Mouse (Mus musculus): ENCODE data around the gene Dgki. TPM values are rescaled to one million over a fixed set of nuclear protein-coding genes. Genes with fewer than 3 reads are reported as not detected.

The Dgki gene
- total RNA-seq, 2 experiments from 2014 or later: 1.4 TPM; not detected in 1

DNA sequence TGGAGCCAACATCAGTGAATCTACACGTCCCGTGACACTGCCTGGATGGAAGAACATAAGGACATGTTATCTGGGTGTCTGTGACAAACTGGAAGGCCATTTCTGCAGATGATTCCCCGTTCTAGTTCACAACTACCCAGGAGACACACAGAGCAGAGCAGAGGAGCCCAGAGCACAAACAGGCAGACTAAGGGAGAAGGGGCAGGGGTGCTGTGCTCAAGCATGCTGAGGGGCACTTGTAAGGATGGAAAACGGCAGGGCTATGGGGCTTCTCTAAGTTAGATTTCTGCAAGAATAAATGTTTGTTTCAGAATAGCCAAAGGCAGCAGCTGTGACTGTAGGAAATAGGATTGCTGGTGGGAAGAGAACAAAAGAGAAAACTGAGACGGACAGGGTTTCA, 408.2 kb downstream of the Dgki start:
- no peak for ATAC-seq (replicated peaks; ENCODE audit: low FRiP score, poor library complexity, severe bottlenecking)

DNA sequence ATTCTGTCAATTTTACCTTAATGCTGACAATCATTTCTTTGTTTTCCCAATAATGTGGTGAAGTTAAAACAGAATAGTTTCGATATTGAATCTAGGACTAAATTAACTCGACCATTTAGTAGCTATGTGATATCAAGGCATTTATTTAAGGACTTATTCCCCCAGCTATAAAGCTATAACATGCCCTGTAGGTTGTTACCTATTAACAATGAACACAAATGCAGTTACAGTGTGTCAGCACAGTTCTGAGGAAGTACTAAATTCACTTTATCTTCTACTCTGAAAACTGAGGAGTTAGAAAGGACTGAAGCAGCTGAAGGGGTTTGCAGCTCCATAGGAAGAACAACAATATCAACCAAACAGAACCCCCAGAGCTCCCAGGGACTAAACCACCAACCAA, 409.2 kb downstream of the Dgki start:
- no peak for ATAC-seq (replicated peaks; ENCODE audit: low FRiP score, poor library complexity, severe bottlenecking)

DNA sequence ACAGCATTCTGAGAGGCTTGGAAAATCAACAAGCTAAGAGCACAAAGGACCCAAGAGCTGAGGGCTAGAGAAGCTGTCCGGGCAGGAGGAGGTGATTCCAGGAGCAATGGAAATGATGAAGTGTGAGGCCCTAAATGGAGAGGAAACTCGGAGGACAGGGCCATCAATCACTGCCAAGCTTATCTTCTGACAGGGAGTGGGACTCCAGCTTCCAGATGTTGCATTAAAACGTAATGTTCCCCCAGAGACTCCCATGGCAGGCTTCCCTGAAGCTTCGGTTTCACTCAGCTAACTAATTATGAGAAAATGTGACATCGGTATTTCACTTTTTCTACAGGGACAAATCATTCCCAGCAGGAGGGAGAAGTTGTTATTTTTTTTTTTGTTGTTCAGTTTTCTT, 409.7 kb downstream of the Dgki start:
- ATAC-seq (replicated peaks; ENCODE audit: low FRiP score, poor library complexity, severe bottlenecking): no peak

DNA sequence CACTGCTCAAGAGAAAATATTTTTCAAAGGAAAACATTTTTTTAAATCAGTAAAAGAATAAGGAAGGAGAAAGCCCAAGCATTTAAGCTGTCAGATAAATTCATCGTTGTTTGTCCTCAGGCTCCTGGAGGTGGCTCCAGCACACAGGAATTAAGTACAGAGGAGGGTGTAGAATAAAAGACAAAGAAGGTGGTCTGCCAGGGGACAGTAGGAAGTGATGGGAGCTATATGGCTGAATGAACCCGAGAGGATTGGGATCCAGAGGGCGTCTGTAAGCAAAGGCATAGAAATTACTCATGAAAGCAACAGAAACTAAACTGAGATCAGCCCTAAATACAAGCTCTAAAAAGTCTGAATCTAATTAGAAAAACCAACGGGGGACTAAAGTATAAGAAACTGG, 418.7 kb downstream of the Dgki start:
- no peak for ATAC-seq (replicated peaks; ENCODE audit: low FRiP score, poor library complexity, severe bottlenecking)

DNA sequence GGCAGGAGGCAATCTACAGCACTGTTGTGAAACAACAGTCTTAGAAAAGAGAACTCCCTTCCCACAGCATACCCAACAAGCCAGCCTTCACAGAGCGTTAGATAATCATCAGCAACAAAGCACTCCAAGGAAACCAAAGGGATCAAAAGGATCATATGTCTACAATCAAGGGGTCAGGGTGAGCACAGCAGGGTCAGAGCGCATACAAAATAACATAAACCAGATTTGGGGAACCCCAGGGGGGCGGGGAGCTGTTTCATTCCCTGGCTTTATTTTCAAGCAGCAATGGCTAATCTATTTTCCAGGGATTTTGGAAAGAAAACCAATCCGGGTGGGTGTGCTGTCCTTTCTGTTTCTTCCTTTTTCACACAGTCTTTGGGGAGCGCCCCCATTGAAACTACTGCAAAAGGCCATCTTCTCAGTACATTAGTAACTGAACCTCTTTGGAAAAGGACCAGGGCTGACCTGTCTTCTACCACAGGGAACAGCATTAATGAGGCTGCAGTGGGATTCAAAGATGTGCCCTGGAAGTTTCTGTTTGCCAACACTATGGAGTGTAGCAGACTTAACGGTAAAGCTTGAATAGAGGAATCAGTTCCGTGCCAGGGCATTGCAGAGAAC, 419.2 kb downstream of the Dgki start:
- no peak for ATAC-seq (replicated peaks; ENCODE audit: low FRiP score, poor library complexity, severe bottlenecking)

DNA sequence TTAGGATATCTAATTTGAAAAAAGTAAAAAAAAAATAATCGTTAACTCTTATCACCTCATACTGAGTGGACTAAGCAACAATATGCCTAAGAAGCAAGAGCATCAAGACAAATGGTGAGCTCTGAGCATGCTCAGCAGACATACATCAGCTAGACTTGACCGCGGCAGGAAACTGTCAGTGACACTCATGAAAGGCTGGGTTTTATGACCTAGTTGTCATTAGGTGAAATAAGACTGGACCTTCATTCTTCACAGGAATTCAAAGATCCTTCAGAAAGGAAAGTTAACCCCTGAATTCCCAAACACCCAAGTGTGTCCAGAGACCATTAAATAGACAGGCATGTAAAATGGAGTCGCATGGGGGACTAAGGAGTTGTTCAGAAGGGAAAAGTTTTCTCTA, 422.6 kb downstream of the Dgki start:
- ATAC-seq (replicated peaks; ENCODE audit: low FRiP score, poor library complexity, severe bottlenecking): no peak

DNA sequence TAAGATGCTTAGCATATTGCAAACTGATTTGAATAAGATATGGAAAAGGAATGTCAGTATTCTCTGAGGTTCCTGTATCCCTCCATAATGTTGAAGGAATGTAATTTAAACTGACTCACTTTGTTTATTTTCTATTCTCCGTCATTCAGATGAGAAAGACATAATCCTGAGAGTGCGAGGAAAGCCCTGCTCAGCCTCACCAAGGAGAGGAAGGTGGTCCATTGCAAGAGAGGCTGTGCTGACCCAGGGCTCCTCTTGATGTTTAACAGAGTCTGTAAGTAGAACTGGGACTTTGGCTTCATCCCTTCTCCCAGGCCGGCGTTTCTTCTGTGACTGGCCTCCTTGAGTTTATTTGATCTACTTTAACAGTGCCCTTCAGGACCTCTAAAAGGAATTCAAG, 423.6 kb downstream of the Dgki start:
- no peak for ATAC-seq (replicated peaks; ENCODE audit: low FRiP score, poor library complexity, severe bottlenecking)

DNA sequence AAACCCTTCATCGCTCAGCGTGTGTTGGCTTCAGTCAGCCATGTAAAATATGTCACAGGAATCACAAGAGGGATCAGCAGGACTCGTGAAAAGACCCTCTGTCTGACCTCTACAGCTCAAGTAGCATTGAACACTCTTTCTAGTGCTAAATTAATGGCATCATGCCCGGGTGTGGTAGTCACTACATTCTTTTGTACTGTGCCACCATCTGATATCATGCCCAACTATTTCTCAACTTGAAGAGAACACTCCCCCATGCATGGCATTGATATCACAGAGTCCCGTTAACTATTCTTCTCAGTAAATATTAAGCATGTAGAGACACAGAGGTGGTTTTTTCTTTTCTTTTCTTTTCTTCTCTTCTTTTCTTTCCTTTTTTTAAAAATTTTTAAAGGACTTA, 424.1 kb downstream of the Dgki start:
- ATAC-seq (replicated peaks; ENCODE audit: low FRiP score, poor library complexity, severe bottlenecking): no peak

DNA sequence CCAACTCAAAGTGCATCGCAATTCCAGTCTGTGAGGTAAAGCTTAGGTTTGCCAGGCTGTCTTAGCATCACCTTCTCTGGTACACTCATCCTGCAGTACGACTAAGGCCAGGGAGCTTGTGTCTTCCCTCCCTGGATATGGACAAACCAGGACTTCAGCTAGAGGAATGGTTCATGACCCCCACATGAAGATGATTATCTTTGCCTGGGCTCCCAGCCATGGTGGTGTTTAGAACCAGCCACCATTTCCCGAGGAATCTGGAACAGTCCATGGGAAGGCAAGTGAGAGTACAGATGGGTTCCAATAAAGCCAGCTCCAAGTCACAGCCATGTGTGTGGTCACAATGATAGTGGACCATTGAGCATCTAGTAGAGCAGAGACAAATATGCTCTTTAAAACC, 427.1 kb downstream of the Dgki start:
- no peak for ATAC-seq (replicated peaks; ENCODE audit: low FRiP score, poor library complexity, severe bottlenecking)

DNA sequence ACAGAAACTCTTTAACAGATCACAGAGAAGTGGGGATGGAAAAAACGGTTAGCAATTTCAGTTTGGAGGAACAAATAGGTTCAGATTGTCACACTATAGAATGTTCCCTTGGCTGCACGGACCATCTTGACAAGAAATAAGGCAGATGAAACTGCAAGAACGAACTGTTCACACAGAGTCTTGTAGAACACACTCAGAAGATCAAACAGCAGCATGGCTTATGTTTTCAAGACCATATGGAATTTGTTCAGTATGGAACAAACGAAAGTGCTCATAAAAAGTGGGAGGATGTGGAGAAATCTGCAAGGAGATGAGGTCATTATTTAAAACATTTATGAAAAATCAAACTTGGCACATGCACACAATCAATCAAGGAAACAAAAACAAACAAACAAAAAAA, 431.8 kb downstream of the Dgki start:
- no peak for ATAC-seq (replicated peaks; ENCODE audit: low FRiP score, poor library complexity, severe bottlenecking)

DNA sequence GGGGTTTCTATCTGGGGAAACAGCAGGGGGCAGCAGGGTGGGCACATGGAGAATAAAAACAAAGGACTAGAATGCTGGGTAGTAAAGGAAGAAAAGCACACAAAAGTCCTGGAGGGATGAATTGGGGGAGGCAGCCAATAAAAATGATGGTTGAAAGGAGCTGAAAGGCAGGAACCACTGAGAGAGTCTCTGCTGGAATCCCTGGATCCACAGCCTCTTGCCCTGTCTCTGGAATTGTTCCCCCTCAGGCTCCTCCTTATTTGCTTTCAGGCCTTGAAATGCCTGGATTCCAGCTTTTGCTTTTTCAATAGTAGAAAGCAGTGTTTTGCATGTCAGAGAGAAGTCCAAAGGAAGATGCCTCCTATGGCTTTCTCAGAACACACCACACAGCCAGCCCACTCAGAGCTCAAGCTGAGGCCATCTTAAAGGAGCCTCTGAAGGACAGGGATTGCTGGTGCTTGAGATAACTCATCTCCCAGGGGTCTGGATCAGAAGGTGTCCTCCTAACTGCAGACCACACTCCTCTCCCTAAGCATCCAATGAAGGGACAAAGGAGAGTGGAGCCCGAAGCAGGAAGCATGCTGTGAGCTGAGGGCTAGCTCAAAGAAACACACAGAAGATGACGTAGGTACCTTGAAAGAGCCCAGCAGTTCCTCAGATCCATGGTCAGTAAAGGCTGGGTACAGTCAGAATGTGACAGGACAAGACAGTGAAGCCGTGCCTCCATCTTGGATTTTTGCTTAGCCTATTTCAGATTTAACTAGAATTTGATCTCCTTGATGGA, 441.5 kb downstream of the Dgki start:
- no peak for ATAC-seq (replicated peaks; ENCODE audit: low FRiP score, poor library complexity, severe bottlenecking)

DNA sequence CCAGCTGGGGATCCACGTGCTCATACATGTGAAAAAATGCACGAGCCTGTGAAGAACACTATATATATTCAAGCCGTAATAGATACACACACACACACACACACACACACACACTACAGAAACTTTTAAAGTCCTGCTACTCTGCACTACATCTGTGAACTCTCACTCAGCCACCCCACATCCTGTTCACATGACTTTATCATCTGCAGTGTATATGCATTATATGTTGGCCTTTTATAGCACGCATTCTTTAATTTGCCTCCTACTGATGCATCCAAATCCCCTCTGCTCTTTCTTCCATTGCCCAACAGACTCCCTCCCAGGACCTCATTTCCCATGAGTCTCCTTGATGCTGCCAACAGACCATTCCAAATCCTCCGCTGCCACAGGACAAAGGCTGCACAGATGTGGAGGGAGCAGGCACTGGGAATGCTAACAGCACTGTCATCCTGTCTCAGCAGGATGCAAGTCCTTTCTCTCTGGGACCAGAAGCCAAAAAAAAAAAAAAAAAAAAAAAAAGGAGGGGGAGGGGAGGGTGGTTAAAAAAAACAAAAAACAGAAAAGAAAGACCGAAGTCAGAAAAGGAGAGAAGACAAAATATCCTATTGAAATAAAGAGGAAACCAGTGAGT, 442.2 kb downstream of the Dgki start:
- no peak for ATAC-seq (replicated peaks; ENCODE audit: low FRiP score, poor library complexity, severe bottlenecking)

DNA sequence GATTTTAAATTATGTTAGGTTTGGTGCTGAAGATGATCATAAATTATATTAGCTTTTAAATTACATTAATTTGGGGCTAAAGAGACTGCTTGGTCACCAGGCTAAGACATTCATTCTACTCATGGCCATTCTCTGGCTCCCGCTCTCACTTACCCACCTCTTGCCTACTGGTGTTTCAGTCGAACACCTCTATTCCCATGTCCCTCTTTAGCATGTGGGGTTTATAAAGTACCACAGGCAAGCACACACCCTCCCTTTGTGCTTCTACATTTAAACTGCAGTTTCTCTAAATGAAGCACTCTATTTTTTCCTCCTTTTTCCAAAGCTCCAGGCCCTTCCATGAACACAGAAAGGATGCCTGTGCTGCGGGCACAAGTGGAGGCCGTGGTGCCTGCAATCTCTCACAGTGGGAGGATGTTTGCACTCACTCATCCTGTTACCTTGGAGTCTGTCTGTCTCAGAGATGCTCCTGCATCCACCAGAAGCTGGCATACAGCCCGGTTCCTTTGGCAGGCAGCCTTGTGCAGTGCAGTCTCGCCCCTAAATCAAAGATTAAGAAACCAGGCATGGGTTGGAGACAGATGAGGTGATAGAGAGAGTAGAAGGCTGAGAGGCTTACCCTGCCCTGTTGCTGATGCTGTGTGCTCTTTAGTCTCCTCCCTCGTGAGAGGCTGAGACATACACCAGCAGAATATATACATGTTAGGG, 449.4 kb downstream of the Dgki start:
- ATAC-seq (replicated peaks; ENCODE audit: low FRiP score, poor library complexity, severe bottlenecking): no peak

DNA sequence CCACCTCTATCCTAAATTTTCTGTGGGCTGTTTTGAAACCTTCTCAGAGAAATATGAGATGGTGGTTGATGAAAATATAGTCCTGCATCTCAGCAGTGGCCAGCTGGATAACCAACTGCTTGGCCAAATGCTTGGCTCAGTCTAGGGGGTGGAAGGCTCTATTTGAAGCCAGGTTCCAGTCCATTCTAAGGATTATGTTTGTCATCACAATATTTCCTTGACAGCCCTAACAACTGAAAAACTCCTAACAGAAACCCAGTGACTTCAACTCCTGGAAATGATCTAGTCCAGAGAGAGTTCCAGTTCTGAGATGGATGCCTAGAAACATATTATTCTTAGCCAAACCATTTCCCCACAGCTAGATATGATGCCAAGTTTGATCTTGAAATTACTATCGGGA, 454.7 kb downstream of the Dgki start:
- no peak for ATAC-seq (replicated peaks; ENCODE audit: low FRiP score, poor library complexity, severe bottlenecking)

DNA sequence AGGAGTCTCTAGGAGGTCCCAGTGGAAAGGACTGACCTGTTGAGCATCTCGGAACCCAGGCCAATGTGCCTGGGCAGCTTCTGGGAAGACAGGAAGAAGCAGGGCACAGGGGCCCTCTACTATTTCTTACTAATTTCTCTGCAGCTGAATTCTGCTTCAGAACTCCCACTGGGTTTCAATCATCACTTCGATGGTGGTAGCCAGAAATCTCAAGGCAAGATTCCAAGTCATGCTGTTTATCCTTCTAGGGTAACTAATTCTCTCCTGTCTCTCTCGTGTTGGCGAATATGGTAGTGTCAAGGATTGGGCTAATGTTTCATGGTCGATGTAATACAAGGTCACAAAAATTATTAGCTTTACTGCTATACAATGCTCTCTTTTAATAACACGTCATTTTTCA, 455.7 kb downstream of the Dgki start:
- no peak for ATAC-seq (replicated peaks; ENCODE audit: low FRiP score, poor library complexity, severe bottlenecking)

DNA sequence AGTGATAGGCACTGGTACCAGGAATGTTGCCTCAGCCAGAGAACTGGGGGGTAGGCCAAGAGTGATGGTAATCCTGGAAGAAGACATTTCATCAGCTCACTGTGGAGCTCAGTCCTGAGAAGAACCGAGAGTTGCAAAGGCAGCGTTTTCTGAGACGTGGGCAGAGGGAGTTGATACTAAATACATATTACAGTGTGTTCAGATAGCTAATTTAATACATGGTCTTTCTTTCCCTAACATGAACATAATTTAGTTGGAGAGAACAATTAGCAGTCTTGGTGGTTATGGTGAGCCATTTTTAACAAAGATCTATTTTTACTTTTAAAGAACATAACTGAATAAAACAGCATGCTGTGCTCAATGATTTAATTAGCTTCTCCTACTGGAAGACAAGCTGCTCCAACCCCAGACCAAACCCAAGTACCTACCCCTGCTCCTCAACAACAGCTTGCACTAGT, 456.9 kb downstream of the Dgki start:
- ATAC-seq (replicated peaks; ENCODE audit: low FRiP score, poor library complexity, severe bottlenecking): no peak

DNA sequence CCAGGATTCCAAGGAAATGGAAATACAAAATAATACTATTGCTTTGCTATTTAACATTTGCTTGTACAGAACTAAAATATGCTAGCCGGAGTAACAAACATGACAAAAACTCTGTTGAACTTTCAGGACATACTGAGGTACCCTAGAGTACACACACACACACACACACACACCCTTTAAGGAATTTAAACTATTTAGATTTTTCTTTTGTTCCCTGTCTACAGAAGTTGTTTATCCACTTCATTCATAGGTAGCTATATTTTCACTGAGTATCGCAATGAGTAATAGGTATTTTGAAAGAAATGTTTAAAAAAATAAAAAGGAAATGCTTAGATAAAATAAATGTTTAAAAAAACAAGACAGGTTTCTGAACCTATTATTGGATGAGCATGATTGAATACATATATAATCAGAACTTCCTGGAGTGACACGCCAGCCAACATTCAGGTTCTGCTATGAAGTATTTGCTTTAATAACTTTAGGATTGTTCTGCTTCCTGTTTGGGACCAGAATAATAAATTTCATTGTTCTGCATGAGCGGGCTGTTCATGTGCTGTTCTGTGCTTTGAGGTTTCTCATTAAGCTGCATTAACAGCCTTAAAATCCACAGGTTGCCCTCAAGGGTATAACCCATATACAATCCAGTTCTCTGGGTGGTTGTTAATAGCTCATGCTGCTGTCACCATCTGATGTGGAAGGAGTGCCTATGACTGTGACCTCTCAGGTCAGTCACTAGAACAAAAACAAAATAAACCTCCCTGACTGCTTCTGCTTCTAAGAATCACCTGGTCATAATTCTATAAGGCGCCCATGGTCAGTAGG, 457.7 kb downstream of the Dgki start:
- ATAC-seq (replicated peaks; ENCODE audit: low FRiP score, poor library complexity, severe bottlenecking): no peak

DNA sequence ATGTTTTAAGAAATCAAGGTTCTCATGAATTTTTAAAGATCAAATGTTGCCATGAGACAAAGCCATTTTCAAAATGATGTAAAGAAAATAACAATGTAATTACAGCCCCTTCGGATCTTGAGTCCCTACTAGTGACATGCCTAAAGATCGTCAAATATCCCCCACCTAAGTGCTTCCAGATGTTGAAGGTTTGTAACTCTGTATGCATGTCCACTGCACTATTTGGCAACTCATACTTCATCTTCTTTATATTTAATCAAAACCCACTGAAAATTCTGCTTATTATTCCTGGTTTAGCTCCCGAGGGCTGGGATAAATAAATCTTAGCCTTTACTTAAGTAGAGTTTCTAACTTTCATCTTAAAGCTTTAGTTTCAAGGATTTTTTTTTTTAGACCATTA, 458.3 kb downstream of the Dgki start:
- no peak for ATAC-seq (replicated peaks; ENCODE audit: low FRiP score, poor library complexity, severe bottlenecking)

DNA sequence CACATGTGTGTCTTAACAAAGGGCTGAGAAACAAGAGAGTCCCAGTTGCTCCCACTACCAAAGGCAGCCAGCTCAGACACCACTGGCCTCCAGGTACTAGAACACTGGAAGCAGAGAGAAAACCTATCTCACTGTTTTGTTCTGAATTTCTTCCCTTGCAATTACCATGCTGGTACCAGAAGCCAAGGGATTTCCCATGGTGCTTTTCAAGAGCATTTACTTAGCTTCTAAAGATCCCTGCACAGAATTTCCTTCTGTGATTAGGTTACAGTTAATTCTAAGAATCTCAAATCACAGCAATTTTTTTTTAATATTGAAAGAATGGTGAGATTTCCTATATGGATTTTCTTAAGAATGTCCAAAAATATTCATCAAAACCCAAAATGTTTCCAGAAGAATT, 458.8 kb downstream of the Dgki start:
- ATAC-seq (replicated peaks; ENCODE audit: low FRiP score, poor library complexity, severe bottlenecking): no peak

DNA sequence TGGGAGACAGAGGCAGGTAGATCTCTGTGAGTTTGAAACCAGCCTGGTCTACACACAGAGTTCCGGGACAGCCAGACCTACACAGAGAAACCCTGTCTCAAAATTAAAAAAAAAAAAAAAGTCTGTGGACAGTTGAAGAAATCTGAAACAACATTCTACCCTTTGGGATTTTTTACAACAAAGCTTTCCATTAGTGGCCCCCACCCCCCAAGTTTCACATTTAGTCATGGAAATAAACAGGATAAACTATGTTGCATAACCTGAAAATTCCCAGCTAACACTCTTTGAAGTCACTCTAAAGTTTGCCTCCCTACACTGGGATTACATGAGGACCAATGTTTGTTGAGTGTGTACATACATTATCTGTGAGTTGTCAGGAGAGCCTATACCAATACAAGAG, 461.2 kb downstream of the Dgki start:
- no peak for ATAC-seq (replicated peaks; ENCODE audit: low FRiP score, poor library complexity, severe bottlenecking)

All from erythroid progenitor cell, adult 5-6 weeks (primary cell).